Mouse (Mus musculus): ENCODE data around the gene Smc4.
"Not testable (repeated sequence)": the region's sequence is repeated elsewhere in the genome, so short reads cannot be mapped to it uniquely, and the experiment has no call there.

Gene Smc4

GRCm38 (mm10) chr3:69017181-69017580 lies 12.6 kb downstream of the Smc4 start:
- no peak for DNase-seq (ENCODE audit: extremely low read depth, low read depth)

DNA sequence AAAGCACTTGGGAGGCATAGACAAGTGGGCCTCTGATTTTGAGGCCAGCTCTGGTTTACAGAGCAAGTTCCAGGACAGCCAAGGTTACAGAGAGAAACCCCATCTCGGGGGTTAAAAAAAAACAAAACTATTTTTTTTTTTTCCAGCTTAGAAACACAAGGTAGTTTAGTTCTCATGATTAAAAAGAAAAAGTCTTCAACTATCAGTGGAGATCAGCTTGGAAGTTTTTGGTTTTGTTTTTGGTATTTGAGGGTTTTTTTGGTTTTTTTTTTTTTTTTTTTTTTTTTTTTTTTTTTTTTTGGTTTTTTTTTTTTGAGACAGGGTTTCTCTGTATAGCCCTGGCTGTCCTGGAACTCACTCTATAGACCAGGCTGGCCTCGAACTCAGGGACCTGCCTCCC lies 14.1 kb downstream of the Smc4 start:
- not testable (repeated sequence) for DNase-seq (ENCODE audit: extremely low read depth, low read depth)

- no peak for DNase-seq (ENCODE audit: extremely low read depth, low read depth)
Observed at GRCm38 (mm10) chr3:69020285-69020684, 15.7 kb downstream of the Smc4 start.

DNA sequence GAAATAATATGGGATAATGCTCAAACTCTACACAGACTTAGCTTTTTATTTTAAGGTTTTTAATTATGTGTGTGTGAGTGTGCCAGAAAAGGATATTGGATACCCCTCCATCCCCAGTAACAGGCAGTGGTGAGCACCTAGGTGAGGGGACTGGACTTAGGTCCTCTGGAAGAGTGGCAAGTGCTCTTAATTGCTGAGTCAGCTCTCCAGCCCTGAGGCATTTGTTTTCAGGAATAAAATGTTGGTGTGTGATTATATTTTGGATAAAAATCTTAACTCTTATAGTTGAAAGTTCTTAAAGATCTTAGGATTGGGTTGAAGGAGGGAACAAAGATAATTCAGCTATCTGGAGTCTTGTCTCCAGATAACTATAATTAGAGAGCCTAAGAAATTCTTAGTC lies 16.2 kb downstream of the Smc4 start:
- DNase-seq (ENCODE audit: extremely low read depth, low read depth), result no peak

- no peak for DNase-seq (ENCODE audit: extremely low read depth, low read depth)
Observed at GRCm38 (mm10) chr3:69026133-69026783, 21.7 kb downstream of the Smc4 start.

DNA sequence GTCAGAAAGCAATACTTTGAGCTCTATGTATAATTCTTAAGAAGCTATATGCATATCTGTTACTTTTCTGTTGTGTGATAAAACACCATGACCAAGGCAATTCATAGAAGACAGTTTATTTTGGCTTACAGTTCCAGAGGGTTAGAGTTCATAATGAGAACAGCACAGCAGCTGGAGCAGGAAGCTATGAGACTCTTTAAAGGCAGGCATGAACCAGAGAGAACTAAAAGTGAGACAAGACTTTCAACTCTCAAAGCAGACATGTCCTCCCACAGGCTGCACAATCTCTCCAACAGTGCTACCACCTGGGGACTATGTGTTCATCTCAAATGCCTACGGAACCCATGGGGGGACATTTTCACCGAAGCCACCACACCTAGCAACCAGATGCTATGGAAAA lies 35.6 kb downstream of the Smc4 start:
- no peak for DNase-seq (ENCODE audit: extremely low read depth, low read depth)

GRCm38 (mm10) chr3:69041298-69041697 lies 36.8 kb downstream of the Smc4 start:
- no peak for DNase-seq (ENCODE audit: extremely low read depth, low read depth)

DNA sequence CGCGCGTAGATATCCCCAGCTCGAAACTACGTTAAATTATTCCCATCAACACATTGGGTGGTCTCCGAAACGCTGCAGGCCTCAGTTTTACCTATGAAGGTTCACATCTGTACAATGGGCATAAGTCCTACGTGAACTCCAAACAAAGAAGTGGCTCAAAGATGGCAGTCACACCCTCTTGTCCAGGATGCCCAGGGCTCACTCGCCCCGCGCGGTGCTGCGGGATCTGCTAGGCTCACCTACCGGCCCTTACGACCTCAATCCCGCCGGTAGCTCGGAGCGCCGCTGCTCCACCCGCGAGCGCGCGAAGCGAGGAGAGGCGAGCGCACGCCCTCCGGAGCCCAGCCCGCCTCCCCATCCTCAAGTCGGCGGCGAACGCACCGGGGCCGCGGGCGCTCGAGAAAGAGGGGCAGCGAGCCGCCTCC lies 39.6 kb downstream of the Smc4 start:
- DNase-seq (ENCODE audit: extremely low read depth, low read depth), result peak; percentile 16

DNA sequence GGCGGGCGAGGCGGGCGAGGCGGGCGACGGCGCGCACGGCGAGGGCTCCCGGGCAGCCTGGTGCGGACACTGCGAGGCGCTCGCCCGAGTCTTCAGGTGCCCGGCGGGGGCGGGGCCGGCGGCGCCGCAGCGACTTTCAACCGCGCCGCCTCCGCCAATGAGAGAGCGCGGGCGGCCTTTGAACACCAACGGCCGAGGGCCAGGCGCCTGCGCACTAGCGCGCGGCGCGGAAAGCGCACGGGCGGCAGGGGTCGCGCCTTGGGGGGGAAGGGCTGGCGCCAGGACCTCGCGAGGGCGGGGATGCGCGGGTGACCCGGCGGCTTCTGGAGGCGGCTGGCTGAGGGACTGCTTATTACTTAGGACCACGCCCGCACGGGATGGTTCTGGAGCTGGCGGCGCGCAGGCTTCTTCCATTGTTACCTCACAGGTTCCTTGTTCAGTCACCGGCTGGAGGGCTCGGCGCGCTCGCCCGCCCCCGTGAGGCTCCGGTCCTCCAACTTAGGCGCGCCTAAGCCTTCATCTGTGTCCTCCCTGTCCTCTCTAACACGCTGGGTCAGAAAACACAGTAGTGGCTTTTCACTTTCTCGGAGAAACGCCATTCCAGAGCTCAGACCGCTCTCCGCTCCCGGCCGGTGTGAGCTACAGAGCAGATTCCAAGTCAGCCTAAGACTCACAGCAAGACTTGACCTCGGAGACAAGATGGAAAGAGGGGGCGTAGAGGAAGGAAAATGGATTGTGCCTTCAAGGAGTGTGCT lies 40.3 kb downstream of the Smc4 start, which contains the start of gene Trim59:
Trim59 (minus strand) TSS at position 111 of the 755 bp plus-strand sequence.
- peak; percentile 36 for DNase-seq (ENCODE audit: extremely low read depth, low read depth)

DNA sequence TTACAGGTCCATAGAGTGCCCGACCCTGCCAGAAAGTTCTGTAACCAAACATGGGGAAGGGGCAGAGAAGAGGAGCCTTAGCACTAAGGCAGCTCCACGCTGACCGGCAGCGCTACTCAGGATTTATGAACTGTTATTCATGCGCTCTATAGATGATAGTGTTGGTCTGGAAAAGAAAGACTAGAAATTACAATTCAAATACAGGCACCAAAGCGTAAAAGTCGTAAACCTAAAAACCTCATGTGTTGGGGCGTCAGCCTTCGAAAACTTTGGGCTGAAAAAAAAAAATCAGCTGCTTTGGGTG lies 40.8 kb downstream of the Smc4 start:
- no peak for DNase-seq (ENCODE audit: extremely low read depth, low read depth)

DNA sequence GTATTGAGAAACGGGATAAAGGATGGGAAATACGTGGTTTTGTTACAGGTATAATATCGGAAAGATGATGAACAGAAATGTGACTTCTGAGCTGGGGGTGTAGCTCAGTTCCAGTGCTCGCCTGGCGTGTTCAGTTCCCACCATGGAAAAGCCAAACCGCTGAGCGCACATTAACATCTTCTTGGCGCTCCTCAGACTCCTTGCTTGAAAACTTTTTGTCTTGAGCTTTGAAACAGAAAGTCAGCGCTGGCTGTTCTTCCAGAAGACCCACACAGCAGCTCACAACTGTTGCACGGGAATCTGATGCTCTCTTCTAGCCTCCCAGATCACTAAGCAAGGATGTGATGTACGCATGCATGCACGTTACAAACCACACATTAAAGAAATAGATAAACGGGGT lies 41.2 kb downstream of the Smc4 start:
- DNase-seq (ENCODE audit: extremely low read depth, low read depth), result no peak

DNA sequence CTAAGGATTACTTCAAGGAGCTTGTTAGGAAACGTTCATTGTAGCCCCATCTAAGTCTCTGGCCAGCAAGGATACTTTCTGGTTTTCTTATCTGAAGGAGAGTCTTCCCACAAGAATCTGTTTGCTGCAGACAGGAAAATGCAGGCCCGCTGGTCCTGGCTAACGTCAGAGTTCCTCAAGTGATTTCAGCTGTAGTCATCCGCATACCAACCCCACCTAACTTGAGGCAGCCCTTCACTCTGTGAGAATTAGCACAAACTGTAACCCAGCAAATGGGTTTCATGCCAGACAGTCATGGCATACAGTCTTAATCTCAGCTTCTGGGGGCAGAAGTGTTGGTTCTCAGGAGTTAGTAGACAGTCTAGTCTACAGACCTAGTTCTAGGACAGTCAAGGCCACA lies 42.0 kb downstream of the Smc4 start:
- no peak for DNase-seq (ENCODE audit: extremely low read depth, low read depth)

DNA sequence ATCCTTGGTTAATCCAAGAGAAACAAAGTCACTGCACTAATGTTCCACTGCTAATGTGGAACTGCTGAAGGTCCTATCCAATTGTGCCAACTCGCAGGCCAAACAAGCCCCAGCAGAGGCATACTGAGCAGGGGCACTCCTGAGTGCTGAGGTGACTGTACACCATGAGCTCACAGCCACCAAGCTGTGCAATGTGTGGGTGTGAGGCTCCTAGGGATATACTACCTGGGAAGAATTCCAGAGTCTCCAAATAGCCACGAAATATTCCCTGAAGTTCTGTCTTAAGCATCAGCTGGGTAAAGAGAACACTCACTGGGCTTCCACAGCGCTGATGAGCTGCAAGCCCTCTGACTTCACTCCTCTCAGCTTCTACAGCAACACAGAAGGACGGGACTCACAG lies 43.1 kb downstream of the Smc4 start:
- DNase-seq (ENCODE audit: extremely low read depth, low read depth), result no peak

- no peak for DNase-seq (ENCODE audit: extremely low read depth, low read depth)
Observed at GRCm38 (mm10) chr3:69049011-69049410, 44.5 kb downstream of the Smc4 start.

DNA sequence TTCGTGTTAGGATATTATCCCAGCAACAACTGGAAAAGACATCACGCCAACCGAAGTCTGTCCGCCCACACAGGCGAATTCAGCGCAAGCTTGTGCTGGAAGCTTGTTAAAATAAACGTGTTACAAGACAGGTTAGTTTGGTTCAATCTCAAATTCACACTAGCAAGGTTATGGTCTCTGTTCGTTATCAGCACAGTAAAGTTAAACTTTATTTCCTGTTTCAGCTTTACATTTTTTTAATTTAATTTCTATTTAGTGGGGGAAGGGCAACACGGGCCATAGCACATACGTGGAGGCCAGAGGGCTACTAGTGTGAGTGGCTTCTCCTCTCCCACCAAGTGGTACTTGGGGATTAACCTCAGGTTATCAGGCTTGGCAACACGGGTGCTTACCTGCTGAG lies 47.4 kb downstream of the Smc4 start:
- no peak for DNase-seq (ENCODE audit: extremely low read depth, low read depth)

DNA sequence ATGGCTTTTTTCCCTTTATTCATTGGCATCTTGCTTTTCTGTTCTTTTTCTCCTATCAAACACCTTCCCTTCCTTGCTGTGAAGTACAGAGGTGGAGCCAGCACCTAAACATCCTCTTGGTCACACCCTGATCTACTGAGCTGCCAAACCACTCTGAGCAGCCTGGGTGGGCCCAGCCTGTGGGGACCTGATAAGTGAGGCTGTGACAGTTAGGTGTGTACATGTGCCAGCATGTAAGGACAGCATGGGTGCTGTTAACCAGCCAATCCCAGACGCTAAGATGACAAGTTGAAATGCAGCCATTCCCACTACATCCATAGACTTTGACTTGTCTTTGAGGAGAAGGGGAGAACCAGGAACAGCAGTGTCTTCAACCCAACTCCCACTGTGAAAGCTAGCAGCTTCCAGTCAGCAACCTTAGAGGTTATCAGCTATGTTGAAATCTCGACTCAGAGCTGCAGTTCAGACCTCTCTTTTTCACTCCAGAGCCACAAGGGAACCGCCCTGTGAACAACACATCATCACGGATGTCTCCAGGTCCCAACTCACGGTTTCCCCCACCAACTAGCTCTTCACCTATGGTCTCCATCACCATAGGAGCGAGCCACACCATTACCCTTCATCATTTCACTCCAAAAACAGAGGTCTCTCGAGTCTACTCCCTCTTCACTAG lies 50.4 kb downstream of the Smc4 start:
- DNase-seq (ENCODE audit: extremely low read depth, low read depth), result peak; percentile 71

GRCm38 (mm10) chr3:69055871-69056270 lies 51.3 kb downstream of the Smc4 start:
- DNase-seq (ENCODE audit: extremely low read depth, low read depth), result no peak

DNA sequence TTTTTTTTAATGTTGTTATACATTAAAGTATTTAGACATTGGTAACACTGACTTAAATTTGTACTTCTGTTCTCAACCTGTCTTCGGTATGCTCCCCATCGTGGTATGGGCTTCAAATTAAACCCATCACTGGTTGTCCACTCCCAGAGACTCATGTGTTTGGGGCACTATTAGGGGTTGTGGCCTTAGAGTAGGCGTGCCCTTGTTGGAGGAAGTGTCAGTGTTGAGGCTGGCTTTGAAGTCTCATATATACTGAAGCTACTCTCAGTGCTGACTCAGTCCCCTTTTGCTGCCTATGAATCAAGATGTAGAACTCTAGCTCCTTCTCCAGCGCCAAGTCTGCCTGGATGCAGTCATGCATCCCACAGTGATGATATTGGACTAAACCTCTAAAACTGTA lies 56.1 kb downstream of the Smc4 start:
- no peak for DNase-seq (ENCODE audit: extremely low read depth, low read depth)

GRCm38 (mm10) chr3:69062764-69063163 lies 58.2 kb downstream of the Smc4 start:
- peak; percentile 20 for DNase-seq (ENCODE audit: extremely low read depth, low read depth)

GRCm38 (mm10) chr3:69064005-69064404 lies 59.5 kb downstream of the Smc4 start:
- DNase-seq (ENCODE audit: extremely low read depth, low read depth), result no peak
